Mouse (Mus musculus): Measurements from ENCODE around the gene Hip1. TPM values are rescaled to one million over a fixed set of nuclear protein-coding genes. Genes with fewer than 3 reads are reported as not detected.

Hip1 gene
- polyA plus RNA-seq, 1 experiment from 2014 or later: 2.7 TPM

DNA sequence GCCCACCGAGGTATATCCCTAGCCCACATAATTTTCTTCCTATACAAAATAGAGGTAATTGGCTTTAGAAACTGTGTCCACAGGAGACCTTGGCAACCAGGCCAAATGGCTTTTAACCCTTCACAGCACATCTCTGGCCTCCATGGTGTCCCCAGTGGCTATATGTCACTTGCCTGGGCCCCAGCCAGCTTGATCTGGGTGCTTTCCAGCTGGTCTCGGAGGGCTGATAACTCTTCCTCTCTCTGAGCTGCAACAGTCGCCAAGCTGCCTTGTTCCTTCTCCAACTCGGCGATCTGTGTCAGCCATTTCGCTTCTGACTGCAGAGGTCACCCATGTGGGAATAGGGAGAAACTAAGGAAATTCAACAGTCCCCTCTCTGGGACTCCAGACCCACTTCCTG is 113.8 kb downstream of the Hip1 start:
- Histone ChIP-seq H3K27me3 (ENCODE audit: insufficient read depth, low read length) (no peaks in the 10 kb centered on the region), H3K4me3 (ENCODE audit: low read depth, low read length) (no peak overlapping the region), H3K27ac (ENCODE audit: low read depth) (no peak overlapping the region), H3K4me1 (ENCODE audit: insufficient read depth) (no peaks in the 10 kb centered on the region), H3K9me3 (ENCODE audit: low read length) (no peaks in the 10 kb centered on the region), H3K36me3 (replicated peaks; ENCODE audit: insufficient read depth, low read length) (no peaks in the 10 kb centered on the region), H3K9ac (replicated peaks) (no peak overlapping the region), H3K4me2 (ENCODE audit: low read depth, low read length) (no peak overlapping the region)
- DNase-seq (no peak), ATAC-seq (no peak)
- 65% methylated on average over 6 of the region's 6 CpGs for WGBS (ENCODE audit: insufficient replicate concordance)
- TF ChIP-seq EP300 (IDR thresholded peaks at IDR 0.05; ENCODE audit: low read depth) (no peak), CTCF (IDR thresholded peaks at IDR 0.05; ENCODE audit: low read depth) (no peak)

DNA sequence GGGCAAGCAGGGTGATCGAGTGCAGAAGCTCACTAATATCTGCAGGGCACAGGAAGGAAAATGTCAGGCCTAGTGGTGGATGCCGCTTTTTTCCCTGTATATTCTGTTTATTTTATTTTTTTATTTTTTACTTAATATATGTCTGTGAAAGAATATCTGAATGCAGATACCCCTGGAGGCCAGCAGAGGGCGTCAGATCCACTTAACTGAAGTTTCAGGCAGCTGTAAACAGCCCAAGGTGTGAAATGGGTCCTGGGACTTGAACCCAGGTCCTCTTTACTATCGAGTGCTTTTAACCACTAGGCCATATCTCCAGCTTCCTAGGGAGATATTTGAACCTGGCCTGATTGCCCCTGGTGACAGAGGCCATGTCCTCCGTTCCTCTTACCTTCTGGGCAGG is 116.1 kb downstream of the Hip1 start:
- Histone ChIP-seq H3K27ac (ENCODE audit: low read depth) (no peak overlapping the region), H3K9ac (replicated peaks) (no peak overlapping the region), H3K4me2 (ENCODE audit: low read depth, low read length) (no peak overlapping the region), H3K9me3 (ENCODE audit: low read length) (no peaks in the 10 kb centered on the region), H3K27me3 (ENCODE audit: insufficient read depth, low read length) (no peaks in the 10 kb centered on the region), H3K4me3 (ENCODE audit: low read depth, low read length) (no peak overlapping the region), H3K4me1 (ENCODE audit: insufficient read depth) (no peaks in the 10 kb centered on the region), H3K36me3 (replicated peaks; ENCODE audit: insufficient read depth, low read length) (no peaks in the 10 kb centered on the region)
- TF ChIP-seq CTCF (IDR thresholded peaks at IDR 0.05; ENCODE audit: low read depth): peak; percentile 59
- TF ChIP-seq EP300 (IDR thresholded peaks at IDR 0.05; ENCODE audit: low read depth): no peak
- DNase-seq (no peak), ATAC-seq (no peak)
- WGBS (ENCODE audit: insufficient replicate concordance): 58% methylated on average over 5 of the region's 5 CpGs

- H3K27ac ChIP-seq (ENCODE audit: low read depth): no peak overlapping the region
- H3K27me3 ChIP-seq (ENCODE audit: insufficient read depth, low read length): no peaks in the 10 kb centered on the region
- WGBS (ENCODE audit: insufficient replicate concordance): 78% methylated on average over 9 of the region's 9 CpGs
- H3K9me3 ChIP-seq (ENCODE audit: low read length): no peaks in the 10 kb centered on the region
- H3K4me3 ChIP-seq (ENCODE audit: low read depth, low read length): no peak overlapping the region
- H3K36me3 ChIP-seq (replicated peaks; ENCODE audit: insufficient read depth, low read length): no peaks in the 10 kb centered on the region
- no peak overlapping the region for H3K9ac ChIP-seq (replicated peaks)
- TF ChIP-seq EP300 (IDR thresholded peaks at IDR 0.05; ENCODE audit: low read depth) (no peak), CTCF (IDR thresholded peaks at IDR 0.05; ENCODE audit: low read depth) (no peak)
- DNase-seq (no peak), ATAC-seq (no peak)
- no peak overlapping the region for H3K4me2 ChIP-seq (ENCODE audit: low read depth, low read length)
- no peaks in the 10 kb centered on the region for H3K4me1 ChIP-seq (ENCODE audit: insufficient read depth)
Observed at GRCm38 (mm10) chr5:135410266-135410665, 134.7 kb downstream of the Hip1 start.

DNA sequence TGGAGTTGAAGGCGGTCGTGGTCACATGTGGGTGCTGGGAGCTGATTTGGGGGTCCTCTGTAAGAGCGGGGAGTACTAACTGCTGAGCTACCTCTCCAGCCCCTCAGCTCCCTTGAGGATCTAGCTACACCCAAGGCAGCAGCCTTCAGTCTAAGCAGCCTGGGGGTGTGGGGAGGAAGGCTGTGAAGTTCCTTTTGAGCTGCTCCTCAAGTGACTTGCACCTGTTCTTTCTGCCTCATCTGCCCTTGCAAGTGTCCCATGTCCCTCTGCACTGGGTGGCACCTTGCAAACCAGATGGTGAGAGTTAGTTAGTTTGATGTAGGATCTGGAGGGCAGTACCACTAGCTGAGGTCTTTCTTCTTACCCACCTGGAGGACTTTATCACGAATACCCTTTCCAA is 136.8 kb downstream of the Hip1 start:
- no peaks in the 10 kb centered on the region for H3K36me3 ChIP-seq (replicated peaks; ENCODE audit: insufficient read depth, low read length)
- DNase-seq: no peak
- no peak overlapping the region for H3K27ac ChIP-seq (ENCODE audit: low read depth)
- TF ChIP-seq EP300 (IDR thresholded peaks at IDR 0.05; ENCODE audit: low read depth) (no peak), CTCF (IDR thresholded peaks at IDR 0.05; ENCODE audit: low read depth) (no peak)
- no peak for ATAC-seq
- WGBS (ENCODE audit: insufficient replicate concordance): 71% methylated on average over 4 of the region's 4 CpGs
- H3K27me3 ChIP-seq (ENCODE audit: insufficient read depth, low read length): no peaks in the 10 kb centered on the region
- H3K4me1 ChIP-seq (ENCODE audit: insufficient read depth): no peaks in the 10 kb centered on the region
- H3K4me3 ChIP-seq (ENCODE audit: low read depth, low read length): no peak overlapping the region
- H3K9ac ChIP-seq (replicated peaks): no peak overlapping the region
- no peak overlapping the region for H3K4me2 ChIP-seq (ENCODE audit: low read depth, low read length)
- H3K9me3 ChIP-seq (ENCODE audit: low read length): no peaks in the 10 kb centered on the region

DNA sequence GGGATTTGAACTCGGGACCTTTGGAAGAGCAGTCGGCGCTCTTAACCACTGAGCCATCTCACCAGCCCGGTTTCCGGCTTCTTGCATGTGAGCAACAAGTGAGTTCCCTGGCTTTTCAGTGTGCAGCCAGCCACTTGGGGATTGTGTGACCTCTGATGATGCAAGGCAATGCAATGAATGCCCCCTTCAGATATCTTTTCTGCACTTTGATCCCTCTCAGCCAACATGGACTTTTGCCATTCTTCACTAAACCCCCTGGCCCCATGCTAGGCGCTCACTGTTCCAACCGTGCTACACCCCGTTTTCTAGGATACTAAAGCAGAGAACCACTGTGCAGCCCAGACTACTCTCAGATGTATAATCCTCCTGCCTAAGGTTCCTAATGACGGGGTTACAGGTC is 139.5 kb downstream of the Hip1 start:
- no peak for DNase-seq
- 64% methylated on average over 9 of the region's 9 CpGs for WGBS (ENCODE audit: insufficient replicate concordance)
- H3K9me3 ChIP-seq (ENCODE audit: low read length): no peaks in the 10 kb centered on the region
- no peaks in the 10 kb centered on the region for H3K36me3 ChIP-seq (replicated peaks; ENCODE audit: insufficient read depth, low read length)
- H3K9ac ChIP-seq (replicated peaks): no peak overlapping the region
- H3K4me1 ChIP-seq (ENCODE audit: insufficient read depth): no peaks in the 10 kb centered on the region
- no peak overlapping the region for H3K4me3 ChIP-seq (ENCODE audit: low read depth, low read length)
- TF ChIP-seq CTCF (IDR thresholded peaks at IDR 0.05; ENCODE audit: low read depth): no peak
- TF ChIP-seq EP300 (IDR thresholded peaks at IDR 0.05; ENCODE audit: low read depth): no peak
- H3K27ac ChIP-seq (ENCODE audit: low read depth): no peak overlapping the region
- peak; percentile 45 for ATAC-seq
- H3K27me3 ChIP-seq (ENCODE audit: insufficient read depth, low read length): no peaks in the 10 kb centered on the region
- H3K4me2 ChIP-seq (ENCODE audit: low read depth, low read length): no peak overlapping the region

DNA sequence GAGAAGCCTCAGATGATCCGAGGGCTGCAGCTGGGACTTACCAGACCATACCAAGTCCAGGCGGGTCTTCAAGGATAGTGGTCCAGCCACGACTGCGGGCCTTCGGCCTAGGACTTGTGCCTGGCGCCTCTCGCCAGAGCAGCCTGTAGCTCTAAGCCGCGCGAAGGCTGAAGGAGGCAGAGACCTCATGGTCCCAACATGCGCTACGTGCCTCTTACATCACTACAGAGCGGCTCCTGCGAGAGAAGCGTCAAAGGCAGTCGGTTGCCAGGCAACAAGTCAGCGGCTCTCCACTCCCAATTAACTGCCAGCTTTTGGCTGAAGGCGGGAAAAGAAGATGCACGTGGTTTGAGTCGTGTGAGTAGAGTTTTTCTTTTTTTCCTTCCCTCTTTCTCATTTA is 140.3 kb downstream of the Hip1 start:
- no peak for TF ChIP-seq EP300 (IDR thresholded peaks at IDR 0.05; ENCODE audit: low read depth)
- TF ChIP-seq CTCF (IDR thresholded peaks at IDR 0.05; ENCODE audit: low read depth): no peak
- no peaks in the 10 kb centered on the region for H3K9me3 ChIP-seq (ENCODE audit: low read length)

DNA sequence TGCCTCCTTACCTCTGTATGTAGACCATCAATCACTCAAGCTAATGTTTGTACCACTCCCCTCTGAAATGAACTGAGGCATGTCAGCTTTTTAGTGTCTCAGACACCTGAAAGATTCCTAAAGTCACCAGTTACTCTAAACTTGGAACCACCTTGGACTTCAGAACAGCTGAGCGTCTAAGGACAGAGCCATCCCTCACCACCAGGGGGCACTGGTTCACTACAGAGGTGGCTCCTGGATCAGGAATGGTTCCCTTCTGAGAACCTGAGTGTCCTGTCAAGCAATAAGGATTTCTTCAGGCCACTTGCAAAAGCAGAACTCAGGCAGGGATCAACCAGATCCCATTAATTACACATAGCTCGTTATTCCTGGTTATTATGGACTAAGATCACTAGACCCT is 144.7 kb downstream of the Hip1 start:
- Histone ChIP-seq H3K4me3 (ENCODE audit: low read depth, low read length) (no peak overlapping the region), H3K9me3 (ENCODE audit: low read length) (no peaks in the 10 kb centered on the region), H3K27me3 (ENCODE audit: insufficient read depth, low read length) (no peaks in the 10 kb centered on the region), H3K36me3 (replicated peaks; ENCODE audit: insufficient read depth, low read length) (no peaks in the 10 kb centered on the region), H3K9ac (replicated peaks) (no peak overlapping the region), H3K27ac (ENCODE audit: low read depth) (no peak overlapping the region), H3K4me1 (ENCODE audit: insufficient read depth) (0 out of 2 replicates have a peak, but pooled peaks cover 3% of the 10 kb centered on the region), H3K4me2 (ENCODE audit: low read depth, low read length) (no peak overlapping the region)
- peak; percentile 48; the same call in 1 of the 2 replicates for ATAC-seq
- WGBS (ENCODE audit: insufficient replicate concordance): 0% methylated on average over 2 of the region's 2 CpGs
- TF ChIP-seq CTCF (IDR thresholded peaks at IDR 0.05; ENCODE audit: low read depth) (peak; percentile 97), EP300 (IDR thresholded peaks at IDR 0.05; ENCODE audit: low read depth) (no peak)
- peak; percentile 86 for DNase-seq

More for the DNA sequence above, 140.3 kb downstream of the Hip1 start:
- ATAC-seq: no peak
- 48% methylated on average over 20 of the region's 20 CpGs for WGBS (ENCODE audit: insufficient replicate concordance)
- Histone ChIP-seq H3K4me1 (ENCODE audit: insufficient read depth) (no peaks in the 10 kb centered on the region), H3K36me3 (replicated peaks; ENCODE audit: insufficient read depth, low read length) (no peaks in the 10 kb centered on the region), H3K4me2 (ENCODE audit: low read depth, low read length) (no peak overlapping the region), H3K4me3 (ENCODE audit: low read depth, low read length) (no peak overlapping the region), H3K9ac (replicated peaks) (no peak overlapping the region), H3K27me3 (ENCODE audit: insufficient read depth, low read length) (no peaks in the 10 kb centered on the region), H3K27ac (ENCODE audit: low read depth) (no peak overlapping the region)
- DNase-seq: no peak
